Mouse (Mus musculus) gastrocnemius, adult 2 months (tissue): ENCODE measurements around the gene Ermap. TPM values are rescaled to one million over a fixed set of nuclear protein-coding genes. Genes with fewer than 3 reads are reported as not detected.

ENCODE experiments used
- DNase-seq: peaks from one replicate; pipeline ENCODE4 v3.0.0; 2022
- H3K27ac ChIP-seq: fragments of 200-600 bp; 2 replicates; pipeline ENCODE4 v1.8.1; 2022; ENCODE audit warnings: mild to moderate bottlenecking
- H3K4me3 ChIP-seq: fragments of 200-600 bp; 2 replicates; pipeline ENCODE4 v1.8.1; 2022; ENCODE audit warnings: mild to moderate bottlenecking, moderate library complexity
- CTCF ChIP-seq: fragments of 200-600 bp; IDR thresholded peaks from 2 replicates; pipeline ENCODE4 v1.8.1; 2022; ENCODE audit warnings: antibody characterized with exemption, mild to moderate bottlenecking, moderate library complexity
- intact Hi-C: fragments of 180-260 bp; cut with DNase I; formaldehyde crosslinking; loops from one replicate; pipeline ENCODE4 v1.15.1; 2025
- total RNA-seq, 2 experiments: library from RNA; stranded (reverse); gene quantifications; 2 replicates each; pipeline ENCODE4 v1.2.3; 2021

Ermap gene
- total RNA-seq, 2 experiments from 2014 or later: not detected

- peak; percentile 70 for DNase-seq
- Histone ChIP-seq H3K27ac (no peak overlapping the region), H3K4me3 (0 out of 2 replicates have a peak overlapping the region, but pooled peaks have one; percentile 11)
- intact Hi-C loops: loop anchor here (2.0 to 5.0 kb wide), 2 partner anchors 37 to 200 kb away; no protein-coding TSS in a partner anchor
- peak; percentile 89 for TF ChIP-seq CTCF
These were observed 14.9 kb upstream of the Ermap start for GRCm38 (mm10) chr4:119204672-119205071.

- no peak for TF ChIP-seq CTCF
- Histone ChIP-seq H3K27ac (no peak overlapping the region), H3K4me3 (no peak overlapping the region)
- intact Hi-C loops: loop anchor here (10.0 kb wide), 1 partner anchor 93 kb away; the partner anchor contains the start of gene Slc2a1
- DNase-seq: no peak
These were observed 8.3 kb upstream of the Ermap start for GRCm38 (mm10) chr4:119198105-119198504.

- peak overlapping the region; percentile 99 for H3K4me3 ChIP-seq
- no peak for DNase-seq
- intact Hi-C loops: loop anchor here (10.0 kb wide), 1 partner anchor 91 kb away; the partner anchor contains the start of gene Slc2a1
- TF ChIP-seq CTCF: no peak
- H3K27ac ChIP-seq: peak overlapping the region; percentile 87
These were observed 5.9 kb upstream of the Ermap start for GRCm38 (mm10) chr4:119195582-119196320.

GRCm38 (mm10) chr4:119194909-119195581 is 5.2 kb upstream of the Ermap start, which contains the start of gene Svbp:
TSS of gene Svbp (plus strand) at chr4:119195306.
- intact Hi-C loops: loop anchor here (10.0 kb wide), 1 partner anchor 90 kb away; the partner anchor contains the start of gene Slc2a1

GRCm38 (mm10) chr4:119192757-119193156 is 2.9 kb upstream of the Ermap start:
- H3K4me3 ChIP-seq: no peak overlapping the region
- no peak for DNase-seq
- intact Hi-C loops: loop anchor here (10.0 kb wide), 1 partner anchor 88 kb away; the partner anchor contains the start of gene Slc2a1
- TF ChIP-seq CTCF: no peak
- no peak overlapping the region for H3K27ac ChIP-seq

More at GRCm38 (mm10) chr4:119194909-119195581, 5.2 kb upstream of the Ermap start, which contains the start of gene Svbp:
- peak; percentile 93 for DNase-seq
- Histone ChIP-seq H3K4me3 (peak within 1 kb of the TSS; percentile 99), H3K27ac (peak within 1 kb of the TSS; percentile 87)
- TF ChIP-seq CTCF: no peak

GRCm38 (mm10) chr4:119191273-119191672 is 1.5 kb upstream of the Ermap start:
- intact Hi-C loops: loop anchor here (10.0 kb wide), 1 partner anchor 86 kb away; the partner anchor contains the start of gene Slc2a1
- Histone ChIP-seq H3K4me3 (no peak overlapping the region), H3K27ac (no peak overlapping the region)
- TF ChIP-seq CTCF: no peak
- no peak for DNase-seq

- no peak for TF ChIP-seq CTCF
- intact Hi-C loops: loop anchor here (10.0 kb wide), 1 partner anchor 86 kb away; the partner anchor contains the start of gene Slc2a1
- DNase-seq: no peak
- Histone ChIP-seq H3K4me3 (no peak overlapping the region), H3K27ac (no peak overlapping the region)
These were observed 807 bp upstream of the Ermap start for GRCm38 (mm10) chr4:119190618-119191017.

GRCm38 (mm10) chr4:119189392-119189791 is 419 bp downstream of the Ermap start:
- Histone ChIP-seq H3K27ac (no peak overlapping the region), H3K4me3 (no peak overlapping the region)
- DNase-seq: no peak
- intact Hi-C loops: no loop called here
- TF ChIP-seq CTCF: no peak

GRCm38 (mm10) chr4:119188060-119188785 is 1.6 kb downstream of the Ermap start:
- no peak overlapping the region for H3K27ac ChIP-seq
- peak; percentile 37 for DNase-seq
- H3K4me3 ChIP-seq: no peak overlapping the region
- intact Hi-C loops: no loop called here
- TF ChIP-seq CTCF: peak; percentile 26; the same call in 1 of the 2 replicates

- TF ChIP-seq CTCF: no peak
- H3K27ac ChIP-seq: no peak overlapping the region
- no peak overlapping the region for H3K4me3 ChIP-seq
- no peak for DNase-seq
- intact Hi-C loops: no loop called here
These were observed 4.0 kb downstream of the Ermap start for GRCm38 (mm10) chr4:119185771-119186170.

- no peak for TF ChIP-seq CTCF
- H3K27ac ChIP-seq: no peak overlapping the region
- no peak overlapping the region for H3K4me3 ChIP-seq
- DNase-seq: no peak
- intact Hi-C loops: no loop called here
These were observed 6.3 kb downstream of the Ermap start for GRCm38 (mm10) chr4:119183525-119183924.

GRCm38 (mm10) chr4:119181456-119181855 is 8.4 kb downstream of the Ermap start:
- Histone ChIP-seq H3K4me3 (no peak overlapping the region), H3K27ac (no peak overlapping the region)
- no peak for DNase-seq
- intact Hi-C loops: no loop called here
- no peak for TF ChIP-seq CTCF
